Mouse (Mus musculus) embryonic facial prominence, embryonic 11.5 days (tissue): ENCODE measurements around the gene Mrps18c. TPM values are rescaled to one million over a fixed set of nuclear protein-coding genes. Genes with fewer than 3 reads are reported as not detected.

Source experiments
- ATAC-seq: fragments of 200-750 bp; cut with Nextera tagmentation; replicated peaks from 2 replicates; pipeline ENCODE4 v1.8.0; 2017; ENCODE audit warnings: low read depth; ENCODE audit not compliant: insufficient number of reproducible peaks, low FRiP score, low TSS enrichment
- DNase-seq: peaks from one replicate; pipeline ENCODE4 v3.0.0-alpha.2; 2015; ENCODE audit warnings: low spot score
- H3K27ac ChIP-seq: fragments of 300-500 bp; sonication (generic); replicated peaks from 2 replicates; pipeline ENCODE4 v1.5.1; 2014; ENCODE audit warnings: mild to moderate bottlenecking, low read depth, low read length, control low read depth
- H3K27me3 ChIP-seq: fragments of 300-500 bp; sonication (generic); 2 replicates; pipeline ENCODE4 v1.6.1; 2014; ENCODE audit warnings: mild to moderate bottlenecking, low read length, moderate library complexity, mixed read lengths; ENCODE audit not compliant: control insufficient read depth, insufficient read depth
- H3K36me3 ChIP-seq: fragments of 300-500 bp; sonication (generic); replicated peaks from 2 replicates; pipeline ENCODE4 v1.6.1; 2014; ENCODE audit warnings: low read depth, mild to moderate bottlenecking, low read length, moderate library complexity, mixed read lengths; ENCODE audit not compliant: control insufficient read depth, insufficient read depth
- H3K4me1 ChIP-seq: fragments of 300-500 bp; sonication (generic); 2 replicates; pipeline ENCODE4 v1.6.1; 2014; ENCODE audit warnings: low read length, mixed read lengths; ENCODE audit not compliant: control insufficient read depth, insufficient read depth
- H3K4me2 ChIP-seq: fragments of 300-500 bp; sonication (generic); 2 replicates; pipeline ENCODE4 v1.6.1; 2014; ENCODE audit warnings: low read depth, mild to moderate bottlenecking, control low read depth, low read length, moderate library complexity
- H3K4me3 ChIP-seq: fragments of 300-500 bp; sonication (generic); 2 replicates; pipeline ENCODE4 v1.5.1; 2014; ENCODE audit warnings: low read depth, low read length, control low read depth
- H3K9ac ChIP-seq: fragments of 300-500 bp; sonication (generic); replicated peaks from 2 replicates; pipeline ENCODE4 v1.6.1; 2014; ENCODE audit warnings: mild to moderate bottlenecking, control low read depth, low read length
- H3K9me3 ChIP-seq: fragments of 300-500 bp; sonication (generic); replicated peaks from 2 replicates; pipeline ENCODE4 v1.6.1; 2016; ENCODE audit warnings: mild to moderate bottlenecking, low read length, inconsistent platforms, mixed read lengths; ENCODE audit not compliant: control insufficient read depth
- WGBS: fragments of 180-500 bp; shearing (Covaris S2); extraction: QIAGEN DNeasy Blood & Tissue Kit; methylation state at CpG from one replicate; pipeline ENCODE4 v1.1.7; 2014; 5-methylcytosine and 5-hydroxymethylcytosine counted together
- polyA plus RNA-seq: library from polyadenylated mRNA; unstranded; fragments of >200 nt; fragmentation: Nextera tagmentation; extraction: Ambion mirVana; gene quantifications from 2 replicates; pipeline ENCODE4 v1.2.1, GENCODE M21; 2014

Mrps18c gene
- polyA plus RNA-seq, 1 experiment from 2014 or later: 178 TPM

DNA sequence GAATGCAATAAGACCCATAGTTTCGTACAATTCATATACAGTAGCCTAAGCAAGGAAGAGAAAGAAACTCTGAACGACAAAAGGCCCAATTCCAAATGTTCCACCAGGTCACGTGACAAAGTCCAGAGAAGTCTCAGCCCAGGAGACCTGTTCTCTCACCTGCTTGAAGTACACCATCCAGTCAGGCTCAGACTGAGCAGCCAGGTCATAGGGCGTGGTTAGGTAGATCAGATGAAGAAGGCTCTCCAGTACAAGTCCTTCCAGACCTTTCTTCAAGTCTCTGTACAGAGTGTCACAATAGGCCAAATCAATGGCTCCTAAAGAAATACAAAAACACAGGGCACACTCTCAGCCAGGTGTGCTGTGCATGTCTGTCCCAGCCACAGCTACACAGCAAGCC lies 26.9 kb upstream of the Mrps18c start:
- Histone ChIP-seq H3K4me3 (no peak overlapping the region), H3K4me2 (no peak overlapping the region), H3K4me1 (no peaks in the 10 kb centered on the region), H3K9ac (no peak overlapping the region), H3K27me3 (no peaks in the 10 kb centered on the region), H3K27ac (no peak overlapping the region), H3K36me3 (peaks cover 2% of the 10 kb centered on the region; the same call in 1 of the 2 replicates), H3K9me3 (no peaks in the 10 kb centered on the region)
- DNase-seq: no peak
- no peak for ATAC-seq
- 93% methylated on average over 4 of the region's 4 CpGs for WGBS

DNA sequence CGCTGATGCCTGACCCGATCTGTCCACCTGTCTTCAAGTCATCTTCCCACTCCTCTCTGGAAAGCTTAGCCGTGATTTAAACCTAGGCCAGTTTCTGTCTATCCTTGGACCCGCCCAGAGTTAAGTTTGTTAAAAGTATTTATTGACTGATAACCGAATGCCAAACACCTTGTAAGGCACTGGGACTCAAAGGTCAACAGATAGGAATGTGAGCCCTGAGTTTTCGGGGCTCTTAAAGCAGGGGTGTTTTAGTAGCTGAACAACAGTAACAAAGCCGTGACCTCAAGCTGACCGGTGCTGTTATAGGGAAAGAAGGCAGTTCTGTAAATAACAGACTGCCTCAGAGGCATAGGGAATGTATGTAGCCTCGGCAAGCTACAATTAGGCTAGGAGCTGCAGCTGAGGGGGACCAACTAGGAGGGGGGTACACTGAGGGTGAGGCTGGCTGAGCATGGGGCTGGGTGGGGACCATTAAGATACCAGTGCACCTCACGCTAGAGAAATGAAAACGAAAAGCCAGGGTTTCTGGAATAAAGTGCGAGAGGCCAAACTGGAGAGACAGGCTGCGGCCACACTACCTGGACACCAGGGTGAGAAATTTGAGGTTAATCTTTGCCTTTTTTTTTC lies 22.5 kb upstream of the Mrps18c start:
- peaks cover 2% of the 10 kb centered on the region; the same call in 1 of the 2 replicates for H3K36me3 ChIP-seq
- no peak overlapping the region for H3K4me3 ChIP-seq
- H3K4me2 ChIP-seq: no peak overlapping the region
- no peak overlapping the region for H3K9ac ChIP-seq
- H3K4me1 ChIP-seq: no peaks in the 10 kb centered on the region
- ATAC-seq: no peak
- 87% methylated on average over 13 of the region's 13 CpGs for WGBS
- no peak overlapping the region for H3K27ac ChIP-seq
- no peaks in the 10 kb centered on the region for H3K27me3 ChIP-seq
- no peaks in the 10 kb centered on the region for H3K9me3 ChIP-seq
- DNase-seq: no peak

DNA sequence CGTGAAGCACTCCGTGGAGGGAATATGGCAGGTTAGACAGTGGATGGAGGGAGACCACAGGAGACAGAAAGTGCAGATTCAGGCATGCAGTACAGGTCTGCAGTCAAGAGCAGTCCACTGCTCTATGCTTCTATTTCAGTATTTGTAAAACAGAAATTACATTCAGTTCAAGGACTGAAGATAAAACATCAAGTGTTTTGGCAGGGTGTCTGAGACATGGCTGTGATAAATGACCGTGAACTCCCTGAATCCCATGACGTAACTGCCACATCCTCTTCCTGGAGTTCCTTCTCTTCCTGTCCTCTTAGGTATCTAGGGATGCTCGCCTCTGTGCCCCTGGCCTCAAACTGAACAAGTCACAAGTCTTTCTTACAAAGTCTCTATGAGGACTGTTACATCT lies 21.5 kb upstream of the Mrps18c start:
- H3K36me3 ChIP-seq: peaks cover 2% of the 10 kb centered on the region; the same call in 1 of the 2 replicates

DNA sequence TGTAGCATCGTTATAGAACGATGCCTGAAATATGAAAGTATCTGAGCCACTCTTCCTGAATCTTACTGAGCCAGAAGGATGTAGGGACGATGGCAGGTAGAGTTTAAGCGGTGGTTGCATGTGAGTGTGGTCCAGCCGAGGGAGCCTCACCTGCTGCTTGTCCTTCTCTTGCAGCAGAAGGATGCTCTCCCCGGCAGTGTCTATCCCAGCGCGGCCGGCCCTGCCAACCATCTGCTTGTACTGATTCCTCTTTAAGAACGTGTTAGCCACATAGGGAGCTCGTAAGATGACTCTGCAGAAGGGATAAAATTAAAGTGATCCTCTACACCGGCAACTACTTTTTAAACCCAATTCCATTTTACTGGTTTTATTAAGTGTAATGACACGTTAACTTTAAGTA lies 19.4 kb upstream of the Mrps18c start:
- H3K27ac ChIP-seq: no peak overlapping the region
- H3K9ac ChIP-seq: no peak overlapping the region
- no peaks in the 10 kb centered on the region; the same call in 1 of the 2 replicates for H3K36me3 ChIP-seq
- no peaks in the 10 kb centered on the region for H3K9me3 ChIP-seq
- no peaks in the 10 kb centered on the region for H3K4me1 ChIP-seq
- no peak overlapping the region for H3K4me2 ChIP-seq
- DNase-seq (no peak), ATAC-seq (no peak)
- no peak overlapping the region for H3K4me3 ChIP-seq
- 94% methylated on average over 13 of the region's 13 CpGs for WGBS
- H3K27me3 ChIP-seq: no peaks in the 10 kb centered on the region

More for the DNA sequence above, 21.5 kb upstream of the Mrps18c start:
- no peak overlapping the region for H3K4me3 ChIP-seq
- no peak for ATAC-seq
- H3K4me1 ChIP-seq: no peaks in the 10 kb centered on the region
- no peaks in the 10 kb centered on the region for H3K9me3 ChIP-seq
- WGBS: 90% methylated on average over 5 of the region's 5 CpGs
- no peak overlapping the region for H3K9ac ChIP-seq
- DNase-seq: no peak
- H3K27ac ChIP-seq: no peak overlapping the region
- H3K27me3 ChIP-seq: no peaks in the 10 kb centered on the region
- no peak overlapping the region for H3K4me2 ChIP-seq

DNA sequence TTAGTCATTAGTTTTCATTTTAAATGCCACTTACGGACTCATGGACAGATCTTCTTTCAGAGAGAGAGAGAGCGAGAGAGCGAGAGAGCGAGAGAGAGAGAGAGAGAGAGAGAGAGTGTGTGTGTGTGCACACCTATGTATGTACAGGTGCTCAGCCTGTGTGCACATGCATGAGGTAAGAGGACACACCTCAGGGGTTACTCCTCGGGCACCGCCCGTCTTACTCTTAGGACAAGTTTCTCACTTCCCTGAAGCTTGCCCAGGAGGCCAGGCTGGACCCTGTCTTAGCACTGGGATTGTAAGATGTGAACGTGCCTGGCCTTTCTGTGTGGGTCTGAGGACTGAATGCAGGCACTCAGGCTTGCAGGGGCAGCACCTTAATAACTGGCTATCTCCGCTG lies 10.9 kb upstream of the Mrps18c start:
- Histone ChIP-seq H3K27ac (no peak overlapping the region), H3K4me3 (no peak overlapping the region), H3K27me3 (no peaks in the 10 kb centered on the region), H3K4me2 (no peak overlapping the region), H3K4me1 (no peaks in the 10 kb centered on the region), H3K9ac (no peak overlapping the region), H3K36me3 (no peaks in the 10 kb centered on the region; the same call in 1 of the 2 replicates), H3K9me3 (no peaks in the 10 kb centered on the region)
- ATAC-seq (no peak), DNase-seq (no peak)
- 93% methylated on average over 9 of the region's 9 CpGs for WGBS

DNA sequence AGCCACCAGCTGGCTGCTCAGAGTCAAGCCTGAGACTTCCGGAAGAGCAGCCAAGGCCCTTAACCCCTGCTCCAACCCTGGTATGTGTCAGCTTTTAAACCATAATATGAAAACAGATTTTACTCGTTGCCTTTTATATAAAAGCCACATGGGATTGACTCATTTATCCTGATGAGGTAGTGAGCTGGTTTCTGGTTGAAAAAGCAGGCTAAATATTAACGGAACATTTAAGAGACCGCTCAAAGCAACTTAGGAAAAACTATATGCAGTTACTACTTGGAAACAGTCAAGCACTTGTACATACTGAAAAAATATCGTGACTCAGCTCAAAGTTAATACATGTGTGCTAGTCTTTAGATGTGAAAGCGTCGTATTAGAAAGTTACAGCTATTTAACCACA lies 6.2 kb upstream of the Mrps18c start:
- H3K4me3 ChIP-seq: no peak overlapping the region
- no peaks in the 10 kb centered on the region for H3K27me3 ChIP-seq
- H3K4me1 ChIP-seq: peaks cover under 1% of the 10 kb centered on the region; the same call in 1 of the 2 replicates
- H3K27ac ChIP-seq: no peak overlapping the region
- 89% methylated on average over 7 of the region's 7 CpGs for WGBS
- DNase-seq (no peak), ATAC-seq (no peak)
- H3K36me3 ChIP-seq: no peaks in the 10 kb centered on the region; the same call in none of the 2 replicates
- no peak overlapping the region for H3K9ac ChIP-seq
- H3K9me3 ChIP-seq: no peaks in the 10 kb centered on the region
- H3K4me2 ChIP-seq: no peak overlapping the region

DNA sequence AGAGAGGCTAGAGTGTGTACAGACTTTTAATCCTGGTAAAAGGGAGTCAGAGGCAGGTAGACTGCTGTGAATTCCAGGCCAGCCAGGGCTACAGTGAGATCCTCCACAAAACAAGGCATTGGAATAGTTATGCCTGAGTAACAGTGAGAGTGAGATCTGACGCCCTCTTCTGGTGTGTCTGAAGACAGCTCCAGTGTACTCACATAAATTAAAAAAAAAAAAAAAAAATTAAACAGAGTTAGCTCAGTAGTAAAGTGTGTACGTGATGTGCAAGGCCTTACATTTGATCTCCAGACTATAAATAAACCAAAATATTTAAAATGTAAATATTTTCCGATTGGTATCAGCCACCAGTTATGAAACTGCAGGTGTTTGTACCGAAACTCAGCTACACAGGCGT lies 4.3 kb upstream of the Mrps18c start:
- DNase-seq: no peak
- 80% methylated on average over 5 of the region's 5 CpGs for WGBS
- peaks cover 2% of the 10 kb centered on the region; the same call in 1 of the 2 replicates for H3K4me1 ChIP-seq
- no peaks in the 10 kb centered on the region for H3K27me3 ChIP-seq
- H3K36me3 ChIP-seq: no peaks in the 10 kb centered on the region; the same call in none of the 2 replicates
- no peak for ATAC-seq
- no peak overlapping the region for H3K4me3 ChIP-seq
- no peak overlapping the region for H3K4me2 ChIP-seq
- no peak overlapping the region for H3K27ac ChIP-seq
- no peak overlapping the region for H3K9ac ChIP-seq
- no peaks in the 10 kb centered on the region for H3K9me3 ChIP-seq

DNA sequence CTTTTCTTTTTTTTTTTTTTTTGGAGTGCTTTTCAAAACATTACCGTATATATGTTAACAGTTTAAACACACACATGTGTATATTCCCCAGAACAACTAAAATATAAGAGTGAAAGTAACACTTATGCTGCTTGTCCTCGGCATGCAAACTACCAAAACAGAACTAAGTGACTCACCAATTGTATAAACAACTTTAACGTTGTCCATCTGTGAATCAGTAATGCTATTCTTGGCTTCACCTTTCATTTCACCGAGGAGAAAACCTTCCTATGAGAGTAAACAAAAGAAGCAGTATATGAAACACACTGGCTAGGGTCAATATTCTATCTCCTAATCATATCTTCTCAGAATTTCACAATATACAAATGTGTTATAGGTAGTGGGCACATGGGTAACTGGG lies 19.9 kb downstream of the Mrps18c start:
- Histone ChIP-seq H3K4me3 (no peak overlapping the region), H3K9me3 (no peaks in the 10 kb centered on the region), H3K36me3 (peaks cover 3% of the 10 kb centered on the region), H3K4me2 (no peak overlapping the region), H3K27ac (no peak overlapping the region), H3K9ac (no peak overlapping the region), H3K27me3 (no peaks in the 10 kb centered on the region), H3K4me1 (no peaks in the 10 kb centered on the region)
- ATAC-seq: no peak
- no peak for DNase-seq
- 72% methylated on average over 4 of the region's 4 CpGs for WGBS
